Mouse (Mus musculus) erythroblast, embryonic 14.5 days (primary cell): ENCODE data around the gene Rad51d.

Experiments used
- GATA1 ChIP-seq: IDR thresholded peaks from 2 replicates; pipeline ENCODE4 v1.6.1; 2012; ENCODE audit warnings: low read length, inconsistent platforms, mixed read lengths
- TAL1 ChIP-seq: IDR thresholded peaks from 3 replicates; pipeline ENCODE4 v1.6.1; 2012; ENCODE audit warnings: low read length, inconsistent platforms, mixed read lengths

DNA sequence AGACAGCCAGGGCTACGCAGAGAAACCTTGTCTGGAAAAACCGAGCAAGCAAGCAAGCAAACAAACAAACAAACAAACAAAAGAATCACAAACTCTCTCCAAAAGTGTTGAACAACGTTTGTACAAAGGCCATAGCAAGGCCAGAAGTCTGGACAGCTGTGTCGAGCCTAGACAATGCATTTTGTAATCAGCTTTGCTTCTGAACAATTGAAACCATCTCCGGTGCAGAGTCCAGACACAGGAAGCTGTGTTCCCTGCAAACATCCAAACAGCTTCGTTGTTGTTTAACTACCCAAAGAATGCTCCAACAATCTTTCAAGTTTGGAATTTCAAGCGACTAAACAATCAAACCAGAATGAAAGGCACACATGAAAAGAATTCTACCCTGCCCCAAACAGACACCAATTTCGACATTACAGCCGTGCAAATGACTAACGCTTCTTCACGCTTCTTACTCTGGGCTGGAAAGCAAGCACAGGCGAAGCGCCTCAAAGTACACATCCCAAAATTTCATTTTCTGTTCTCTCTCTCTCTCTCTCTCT, 33.0 kb downstream of the Rad51d start:
- TF ChIP-seq GATA1, result no peak
- TF ChIP-seq TAL1, result no peak
